Mouse (Mus musculus): Measurements from ENCODE around the gene Olfr558.

Gene Olfr558

DNA sequence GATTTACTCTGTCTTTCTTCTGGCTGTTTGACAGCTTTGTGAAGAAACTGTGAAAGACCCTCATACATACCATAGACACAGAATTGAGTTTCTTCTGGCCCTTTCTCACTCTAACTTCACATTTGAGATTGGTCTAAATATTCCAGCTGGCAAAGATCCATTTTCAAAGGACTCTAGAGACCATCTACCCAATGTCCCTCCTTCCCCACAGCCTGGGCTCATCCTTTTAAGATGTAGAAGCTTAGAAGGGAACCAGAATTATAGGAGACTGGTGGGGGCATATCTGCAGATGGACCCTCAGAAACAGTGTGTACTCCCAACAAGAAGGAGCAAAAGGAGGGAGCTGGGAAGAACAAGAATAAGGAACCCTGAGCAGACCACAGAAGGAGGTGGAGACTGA is at the start of gene Olfr558:
TSS of gene Olfr558 (plus strand) at position 301 of the 400 bp plus-strand sequence.

DNA sequence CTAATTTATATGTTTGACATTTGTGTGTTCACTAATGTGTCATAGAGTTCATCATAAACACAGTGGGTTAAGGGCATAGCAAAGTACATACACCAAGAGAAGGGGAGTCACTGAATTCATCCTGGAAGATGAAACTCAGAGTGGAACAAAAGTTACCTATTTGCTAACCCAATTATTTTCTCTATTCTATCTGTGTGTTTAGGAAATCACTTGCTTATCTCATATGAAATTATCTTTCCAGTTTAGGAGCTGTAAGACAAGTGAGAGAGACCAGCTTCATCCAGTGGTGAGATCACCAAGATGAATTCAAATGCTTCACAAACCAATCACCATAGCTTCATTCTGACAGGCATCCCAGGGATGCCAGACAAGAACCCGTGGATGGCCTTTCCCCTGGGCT is 43.5 kb upstream of the Olfr558 start, which contains the start of gene Olfr555:
TSS of gene Olfr555 (plus strand) at position 301 of the 400 bp plus-strand sequence.
- WGBS, result 88% methylated on average over 1 of the region's 1 CpGs

DNA sequence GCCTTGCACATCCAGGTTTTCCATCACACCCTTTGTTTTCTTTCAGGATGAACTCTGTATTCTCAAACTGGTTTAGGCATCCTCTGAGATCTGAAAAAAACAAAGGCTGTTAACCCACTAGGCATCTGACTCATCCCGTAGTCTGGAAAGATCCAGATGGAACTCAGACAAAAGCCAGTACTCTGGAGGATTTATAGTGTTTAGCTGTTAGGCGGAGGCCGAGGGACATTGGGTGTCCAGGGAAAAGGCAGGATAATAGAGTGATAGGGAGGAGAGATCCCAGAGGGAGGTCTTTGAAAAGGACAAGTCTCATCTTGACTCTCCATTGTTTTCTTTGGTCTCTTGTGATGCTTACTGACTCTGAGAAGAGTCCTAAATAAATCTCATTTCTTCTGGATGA is 37.4 kb upstream of the Olfr558 start, which contains the start of gene Olfr556:
TSS of gene Olfr556 (plus strand) at position 301 of the 400 bp plus-strand sequence.
- WGBS, result 67% methylated on average over 3 of the region's 3 CpGs

DNA sequence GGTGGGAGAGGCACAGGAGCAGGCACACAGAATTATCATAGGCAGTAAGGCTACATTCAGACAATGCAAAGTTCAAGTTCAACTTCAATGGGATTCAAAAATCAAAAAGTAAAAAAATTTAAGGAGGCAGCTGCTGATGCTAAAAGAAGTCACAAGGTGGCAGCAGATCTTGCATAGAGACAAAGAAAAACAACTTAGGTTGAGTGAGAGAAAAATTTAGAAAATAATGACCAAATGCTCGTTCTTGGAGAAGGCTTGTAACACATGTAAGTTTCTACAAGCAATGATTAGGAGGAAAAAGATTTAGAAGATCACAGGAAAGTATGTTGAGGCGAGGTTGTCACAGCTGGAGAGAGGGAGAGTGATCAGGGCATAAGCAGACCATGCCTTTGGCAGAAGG is 36.6 kb upstream of the Olfr558 start:
- 27% methylated on average over 2 of the region's 2 CpGs for WGBS

DNA sequence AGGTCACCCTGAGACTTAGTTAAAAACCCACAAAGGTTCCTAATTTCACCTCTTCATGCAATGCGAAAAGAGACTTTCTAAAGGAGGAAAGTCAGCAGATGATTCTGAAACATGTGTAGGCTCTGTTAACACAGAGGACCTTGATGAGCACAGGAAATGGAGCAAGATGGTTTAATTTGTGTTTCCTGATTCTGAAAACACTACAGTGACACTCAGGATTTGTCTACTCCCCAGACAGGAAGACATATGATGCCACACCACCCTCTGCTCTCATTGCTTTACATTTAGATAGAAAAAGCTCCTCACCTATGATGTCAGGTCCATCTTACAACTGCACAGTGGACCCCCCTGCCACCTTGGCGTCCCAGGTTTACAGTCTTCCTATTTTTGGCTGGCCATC is 25.8 kb upstream of the Olfr558 start:
- WGBS, result 75% methylated on average over 2 of the region's 2 CpGs

- whole genome bisulfite sequencing, result 88% methylated on average over 1 of the region's 1 CpGs
Observed at GRCm38 (mm10) chr7:102681916-102682315, 20.1 kb upstream of the Olfr558 start.

GRCm38 (mm10) chr7:102686944-102687501 is 15.0 kb upstream of the Olfr558 start, which contains the start of gene Trim68:
Trim68 (minus strand) TSS chr7:102687327.
- under 1% methylated on average over 40 of the region's 40 CpGs for WGBS

GRCm38 (mm10) chr7:102695358-102696125 is 6.5 kb upstream of the Olfr558 start, which contains the start of gene Olfr557:
Olfr557 (plus strand) TSS chr7:102695910.
- WGBS, result 81% methylated on average over 5 of the region's 5 CpGs

- 88% methylated on average over 7 of the region's 7 CpGs for WGBS
Observed at GRCm38 (mm10) chr7:102698461-102698860, 3.6 kb upstream of the Olfr558 start.

DNA sequence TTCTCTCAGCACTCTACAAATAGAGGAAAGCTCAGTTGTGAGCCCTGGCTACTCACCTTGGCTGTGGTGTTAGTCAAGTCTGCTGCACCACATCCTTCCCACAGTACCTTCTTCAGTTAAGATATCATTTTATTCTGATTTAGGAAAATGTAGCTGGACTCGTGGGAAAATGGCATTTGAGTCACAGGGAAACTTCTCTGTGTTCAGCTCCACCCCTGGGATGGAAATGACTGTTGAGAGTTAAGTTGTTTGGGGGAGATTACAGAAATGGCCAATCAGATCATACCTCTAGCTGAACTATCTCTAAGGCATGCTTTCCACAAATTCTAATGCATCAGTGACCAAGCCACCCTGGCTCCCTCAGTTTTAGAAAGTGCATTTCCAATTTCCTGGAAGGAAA is 17.0 kb downstream of the Olfr558 start, which contains the start of gene Olfr33:
TSS of gene Olfr33 (minus strand) at position 101 of the 400 bp plus-strand sequence.
- WGBS, result 35% methylated on average over 1 of the region's 1 CpGs

GRCm38 (mm10) chr7:102727391-102727790 is 25.4 kb downstream of the Olfr558 start, which contains the start of gene Olfr559:
Olfr559 (minus strand) TSS chr7:102727491.

GRCm38 (mm10) chr7:102733793-102734192 is 31.8 kb downstream of the Olfr558 start:
- 72% methylated on average over 1 of the region's 1 CpGs for WGBS

- WGBS, result 69% methylated on average over 2 of the region's 2 CpGs
Observed at GRCm38 (mm10) chr7:102737705-102738104, 35.7 kb downstream of the Olfr558 start.

GRCm38 (mm10) chr7:102752086-102752485 is 50.1 kb downstream of the Olfr558 start:
- WGBS, result 21% methylated on average over 1 of the region's 1 CpGs

DNA sequence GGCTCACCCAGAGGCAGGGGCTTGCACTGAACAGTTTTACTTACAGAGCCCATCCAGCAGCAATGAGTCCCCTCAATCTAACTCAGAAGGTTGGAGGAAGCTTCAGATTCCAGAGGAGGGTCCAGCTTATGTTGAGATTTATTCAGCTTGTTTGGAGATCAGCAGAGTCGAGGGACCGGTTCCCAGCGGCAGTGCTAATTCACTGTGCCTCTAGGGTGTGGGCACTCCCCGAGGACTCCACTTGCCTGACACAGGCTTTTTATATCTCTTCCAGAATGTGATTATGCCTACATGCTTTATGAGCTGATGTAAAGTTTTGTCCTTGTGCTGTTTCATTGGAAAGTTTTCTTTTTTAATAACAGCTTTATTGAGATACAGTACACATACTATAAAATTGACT is 57.3 kb downstream of the Olfr558 start, which contains the start of the genes Olfr560 and Olfr78:
TSS of gene Olfr560 (minus strand) at position 101 of the 400 bp plus-strand sequence.
TSS of gene Olfr78 (minus strand) at position 206 of the 400 bp plus-strand sequence.
- WGBS, result 59% methylated on average over 4 of the region's 4 CpGs

Measured in cerebral cortex, adult 2 months (tissue).